12 mouse cellular contexts compared by ENCODE assay signal in genomic region chr12:76377059-76377458, GRCm38 (mm10). TPM values are rescaled to one million over a fixed set of nuclear protein-coding genes. Genes with fewer than 3 reads are reported as not detected.
A peak's percentile ranks its signal among the peaks of the same experiment; 100 is the strongest.
DNase-seq lines count a peak whose midpoint lies in the region; ATAC-seq and TF ChIP-seq lines count a peak whose summit lies in the region.
"Had no signal": no experiment of that assay in that cellular context is flagged by ENCODE, and none has a peak within 500 bp of the region (broad histone marks: within the 10 kb centered on the region; RNA-seq: fewer than 3 reads in every experiment).

No protein-coding gene starts in this region.

- H3K4me2 ChIP-seq in heart, embryonic 12.5 days, result no peak overlapping the region
- H3K4me2 ChIP-seq in liver, embryonic 14.5 days (ENCODE audit: low read depth), result peak overlapping the region; percentile 22; the same call in 1 of the 2 replicates
- H3K4me2 ChIP-seq: kidney, embryonic 15.5 days; midbrain, embryonic 11.5 days had no signal

- no peak overlapping the region for H3K4me3 ChIP-seq in heart, embryonic 12.5 days
- H3K4me3 ChIP-seq in liver, embryonic 14.5 days (ENCODE audit: insufficient read depth in 1 of 2, low read depth in 2 of 2, low read length in 2 of 2), result no peak overlapping the region
- H3K4me3 ChIP-seq: erythroblast, embryonic 14.5 days; hindbrain, embryonic 10.5 days; kidney, embryonic 15.5 days had no signal

- TF ChIP-seq CTCF in liver, embryonic 14.5 days (IDR thresholded peaks at IDR 0.05; ENCODE audit: low read depth), result no peak

- peaks cover 4% of the 10 kb centered on the region; the same call in 1 of the 2 replicates for H3K36me3 ChIP-seq in heart, embryonic 12.5 days
- H3K36me3 ChIP-seq in liver, embryonic 14.5 days (replicated peaks; ENCODE audit: control insufficient read depth, insufficient read depth, low read depth), result no peaks in the 10 kb centered on the region; the same call in 1 of the 2 replicates
- H3K36me3 ChIP-seq in splenic B cell, adult 2 months (ENCODE audit: control insufficient read depth, insufficient read depth, low read length, poor library complexity, severe bottlenecking), result no peaks in the 10 kb centered on the region
- H3K36me3 ChIP-seq: kidney, embryonic 15.5 days had no signal

- H3K9me3 ChIP-seq in heart, embryonic 12.5 days (replicated peaks), result no peaks in the 10 kb centered on the region
- H3K9me3 ChIP-seq in liver, embryonic 14.5 days (ENCODE audit: control insufficient read depth, low read length), result no peaks in the 10 kb centered on the region
- H3K9me3 ChIP-seq: hindbrain, embryonic 10.5 days; kidney, embryonic 15.5 days had no signal

- DNase-seq in heart, postnatal 36 days, result no peak
- peak; percentile 49 to 61 for DNase-seq in spleen, postnatal 36 days (ENCODE audit: low spot score in 2 of 2)
- DNase-seq in spleen, adult 18-20 months, result no peak
- no peak for DNase-seq in liver, embryonic 14.5 days (ENCODE audit: low read depth in 3 of 3, low spot score in 3 of 3)
- DNase-seq in splenic B cell, adult 2 months (ENCODE audit: low read depth, low spot score), result peak; percentile 75
- DNase-seq in embryo, embryonic 11 days, result no peak
- DNase-seq in frontal cortex, postnatal 25 days (ENCODE audit: low spot score in 2 of 2), result no peak

- H3K4me1 ChIP-seq in heart, embryonic 12.5 days (replicated peaks), result peaks cover 69% of the 10 kb centered on the region
- peaks cover 45 to 59% of the 10 kb centered on the region in 2 experiments for H3K4me1 ChIP-seq in liver, embryonic 14.5 days (replicated peaks; ENCODE audit: control insufficient read depth in 2 of 2, insufficient read depth in 2 of 2, low read length in 1 of 2)

- H3K27me3 ChIP-seq in heart, embryonic 12.5 days (replicated peaks), result no peaks in the 10 kb centered on the region
- no peaks in the 10 kb centered on the region for H3K27me3 ChIP-seq in liver, embryonic 14.5 days (ENCODE audit: control insufficient read depth, insufficient read depth, low read length)
- no peaks in the 10 kb centered on the region for H3K27me3 ChIP-seq in splenic B cell, adult 2 months (ENCODE audit: control insufficient read depth, insufficient read depth, low read length, poor library complexity, severe bottlenecking)
- H3K27me3 ChIP-seq: kidney, embryonic 15.5 days had no signal

- WGBS in heart, embryonic 12.5 days, result 92% methylated on average over 6 of the region's 6 CpGs
- WGBS in liver, embryonic 14.5 days (ENCODE audit: insufficient replicate concordance), result 89% methylated on average over 6 of the region's 6 CpGs

- TF ChIP-seq EP300 in liver, embryonic 14.5 days (IDR thresholded peaks at IDR 0.05; ENCODE audit: low read depth), result no peak

- intact Hi-C loops in heart, postnatal 36 days (cut with DNase I), result no loop called here

- no peak for ATAC-seq in heart, embryonic 12.5 days (ENCODE audit: insufficient number of reproducible peaks, low FRiP score)
- no peak for ATAC-seq in liver, embryonic 14.5 days (ENCODE audit: insufficient read depth)

- no peak overlapping the region for H3K9ac ChIP-seq in heart, embryonic 12.5 days
- H3K9ac ChIP-seq in liver, embryonic 14.5 days (replicated peaks), result no peak overlapping the region
- H3K9ac ChIP-seq: kidney, embryonic 15.5 days had no signal

- H3K27ac ChIP-seq in heart, embryonic 12.5 days (ENCODE audit: poor library complexity, severe bottlenecking), result peak overlapping the region; percentile 35; the same call in 1 of the 2 replicates
- no peak overlapping the region for H3K27ac ChIP-seq in liver, embryonic 14.5 days
- H3K27ac ChIP-seq: hindbrain, embryonic 10.5 days; kidney, embryonic 15.5 days had no signal

RNA-seq across cellular contexts. Expression of gene Zbtb1, which starts 7.0 kb away (rescaled TPM):
- 9.9 and 10.4 TPM in 2 replicates for polyA plus RNA-seq in heart, embryonic 12.5 days (2016; fragmentation: Nextera tagmentation; extraction: Ambion mirVana)
- total RNA-seq in heart, postnatal 36 days (2021), result 1 to 10 TPM; 3.5 to 4.2 TPM
- 1.5 and 2.6 TPM in 2 replicates for polyA plus RNA-seq in liver, embryonic 14.5 days (2012; rRNA removed)
- polyA plus RNA-seq in liver, embryonic 14.5 days (2014; fragmentation: Nextera tagmentation; extraction: Ambion mirVana), result 3.5 and 4.4 TPM in 2 replicates

RNA-seq across cellular contexts. Expression of gene Zbtb25, which starts 7.7 kb away (rescaled TPM):
- polyA plus RNA-seq in heart, embryonic 12.5 days (2016; fragmentation: Nextera tagmentation; extraction: Ambion mirVana), result 13.0 and 15.4 TPM in 2 replicates
- total RNA-seq in heart, postnatal 36 days (2021), result 10 to 100 TPM in 1 of 2 experiments, 1 to 10 TPM in 1; 5.4 to 10.4 TPM
- 5.1 and 5.6 TPM in 2 replicates for polyA plus RNA-seq in liver, embryonic 14.5 days (2012; rRNA removed)
- polyA plus RNA-seq in liver, embryonic 14.5 days (2014; fragmentation: Nextera tagmentation; extraction: Ambion mirVana), result 7.2 and 7.8 TPM in 2 replicates

RNA-seq across cellular contexts. Expression of gene Hspa2, which starts 26.9 kb away (rescaled TPM):
- 23.2 and 23.9 TPM in 2 replicates for polyA plus RNA-seq in heart, embryonic 12.5 days (2016; fragmentation: Nextera tagmentation; extraction: Ambion mirVana)
- total RNA-seq in heart, postnatal 36 days (2021), result 1 to 10 TPM; 5.7 to 7.8 TPM
- polyA plus RNA-seq in liver, embryonic 14.5 days (2012; rRNA removed), result 1.0 and 1.3 TPM in 2 replicates
- polyA plus RNA-seq in liver, embryonic 14.5 days (2014; fragmentation: Nextera tagmentation; extraction: Ambion mirVana), result 1.4 and 1.9 TPM in 2 replicates

RNA-seq across cellular contexts. Expression of gene Ppp1r36, which starts 40.3 kb away (rescaled TPM):
- 2.8 and 3.8 TPM in 2 replicates for polyA plus RNA-seq in heart, embryonic 12.5 days (2016; fragmentation: Nextera tagmentation; extraction: Ambion mirVana)
- not detected for total RNA-seq in heart, postnatal 36 days (2021)
- polyA plus RNA-seq in liver, embryonic 14.5 days (2012; rRNA removed), result 0.03 and 0.04 TPM in 2 replicates
- polyA plus RNA-seq in liver, embryonic 14.5 days (2014; fragmentation: Nextera tagmentation; extraction: Ambion mirVana), result 0.09 TPM in 1 of 2 replicates, not detected in the other
- polyA plus RNA-seq: erythroblast, embryonic 14.5 days had no signal

RNA-seq across cellular contexts. Expression of gene Akap5, which starts 52.4 kb away (rescaled TPM):
- 8.5 and 9.1 TPM in 2 replicates for polyA plus RNA-seq in heart, embryonic 12.5 days (2016; fragmentation: Nextera tagmentation; extraction: Ambion mirVana)
- 1 to 10 TPM; 1.7 to 2.2 TPM for total RNA-seq in heart, postnatal 36 days (2021)
- polyA plus RNA-seq in liver, embryonic 14.5 days (2012; rRNA removed), result 0.21 and 0.32 TPM in 2 replicates
- 0.14 and 0.25 TPM in 2 replicates for polyA plus RNA-seq in liver, embryonic 14.5 days (2014; fragmentation: Nextera tagmentation; extraction: Ambion mirVana)

Comparison
In these comparisons a context has a peak if more than half of its experiments do, and no peak if none do; other contexts are left out.
1. DNase-seq: peak in spleen, postnatal 36 days (2 of 2) and splenic B cell, adult 2 months (single experiment); none in heart, postnatal 36 days (0 of 2), spleen, adult 18-20 months (0 of 2), liver, embryonic 14.5 days (0 of 3), embryo, embryonic 11 days (single experiment) and frontal cortex, postnatal 25 days (0 of 2).